Mouse (Mus musculus) T-helper 1 cell (primary cell): ENCODE measurements around the gene Plppr4.

ENCODE experiments used
- in situ Hi-C: fragments of 300-600 bp; cut with MboI, MseI; formaldehyde crosslinking; loops from one replicate; pipeline ENCODE4 v1.15.1; 2025; ENCODE audit warnings: high pct_unique_total_duplicates

Plppr4 gene

GRCm38 (mm10) chr3:117294308-117294925, 66.3 kb downstream of the Plppr4 start:
- in situ Hi-C loops, result no loop called here
